Mouse (Mus musculus) spleen, adult 2 months (tissue): ENCODE results near the gene Map7d2.

Experiments used
- CTCF ChIP-seq: fragments of 200-500 bp; IDR thresholded peaks from 2 replicates; pipeline ENCODE4 v1.5.1; 2011; ENCODE audit warnings: mild to moderate bottlenecking, inconsistent platforms; ENCODE audit not compliant: insufficient read depth, insufficient read length, insufficient replicate concordance; ENCODE audit errors: extremely low read depth
- POLR2A ChIP-seq: fragments of 200-500 bp; IDR thresholded peaks from 2 replicates; pipeline ENCODE4 v1.6.1; 2011; ENCODE audit warnings: low read depth, low read length, inconsistent platforms

GRCm38 (mm10) chrX:159390347-159390962 lies 23.9 kb upstream of the Map7d2 start:
- TF ChIP-seq POLR2A, result no peak
- no peak for TF ChIP-seq CTCF
